8 mouse cellular contexts compared by ENCODE assay signal in genomic region chr12:12421580-12421878, GRCm38 (mm10).
A peak's percentile ranks its signal among the peaks of the same experiment; 100 is the strongest.
DNase-seq lines count a peak whose midpoint lies in the region; ATAC-seq lines count a peak whose summit lies in the region.
"Had no signal": no experiment of that assay in that cellular context is flagged by ENCODE, and none has a peak within 500 bp of the region (broad histone marks: within the 10 kb centered on the region; RNA-seq: fewer than 3 reads in every experiment).

No protein-coding gene starts in this region.

- DNase-seq in liver, embryonic 11.5 days (ENCODE audit: low spot score), result no peak
- DNase-seq in liver, result no peak
- no peak for DNase-seq in thymus, postnatal 4 days

- 87% methylated on average over 8 of the region's 8 CpGs for WGBS in liver, embryonic 11.5 days
- 94% methylated on average over 8 of the region's 8 CpGs for WGBS in forebrain, embryonic 16.5 days
- 73% methylated on average over 8 of the region's 8 CpGs for WGBS in limb, embryonic 13.5 days
- 94% methylated on average over 8 of the region's 8 CpGs for WGBS in stomach, embryonic 14.5 days

- H3K36me3 ChIP-seq in liver, embryonic 11.5 days (ENCODE audit: control insufficient read depth, insufficient read depth, low read length), result no peaks in the 10 kb centered on the region
- no peaks in the 10 kb centered on the region for H3K36me3 ChIP-seq in forebrain, embryonic 16.5 days (ENCODE audit: control insufficient read depth, insufficient read depth)
- no peaks in the 10 kb centered on the region for H3K36me3 ChIP-seq in limb, embryonic 13.5 days
- H3K36me3 ChIP-seq in stomach, embryonic 14.5 days (ENCODE audit: control insufficient read depth, insufficient read depth, low read length), result no peaks in the 10 kb centered on the region
- H3K36me3 ChIP-seq: G1E had no signal

- H3K27me3 ChIP-seq in liver, embryonic 11.5 days (replicated peaks; ENCODE audit: control insufficient read depth, insufficient read depth, low read length), result no peaks in the 10 kb centered on the region
- H3K27me3 ChIP-seq in forebrain, embryonic 16.5 days (replicated peaks; ENCODE audit: control insufficient read depth, insufficient read depth, low read length), result no peaks in the 10 kb centered on the region
- H3K27me3 ChIP-seq in limb, embryonic 13.5 days, result peaks cover 10% of the 10 kb centered on the region; the same call in 1 of the 2 replicates
- no peaks in the 10 kb centered on the region for H3K27me3 ChIP-seq in stomach, embryonic 14.5 days (ENCODE audit: control insufficient read depth, insufficient read depth, low read length)

- peak overlapping the region; percentile 82; the same call in 1 of the 2 replicates for H3K4me2 ChIP-seq in liver, embryonic 11.5 days
- peak overlapping the region; percentile 63; the same call in 1 of the 2 replicates for H3K4me2 ChIP-seq in forebrain, embryonic 16.5 days (ENCODE audit: low read length)
- peak overlapping the region; percentile 72 for H3K4me2 ChIP-seq in limb, embryonic 13.5 days (replicated peaks)
- H3K4me2 ChIP-seq in stomach, embryonic 14.5 days (replicated peaks; ENCODE audit: low read depth, low read length), result peak overlapping the region; percentile 59; the same call in 1 of the 2 replicates

- H3K27ac ChIP-seq in liver, embryonic 11.5 days (ENCODE audit: low read depth, low read length), result no peak overlapping the region; the same call in 1 of the 2 replicates
- H3K27ac ChIP-seq in forebrain, embryonic 16.5 days (ENCODE audit: low read length), result no peak overlapping the region
- no peak overlapping the region for H3K27ac ChIP-seq in limb, embryonic 13.5 days
- no peak overlapping the region for H3K27ac ChIP-seq in stomach, embryonic 14.5 days (ENCODE audit: low read length)

- ATAC-seq in liver, embryonic 11.5 days (replicated peaks; ENCODE audit: low FRiP score), result no peak
- no peak for ATAC-seq in forebrain, embryonic 16.5 days
- ATAC-seq in limb, embryonic 13.5 days (ENCODE audit: low FRiP score, low read depth), result no peak
- no peak for ATAC-seq in stomach, embryonic 14.5 days (ENCODE audit: insufficient number of reproducible peaks, insufficient read depth, low FRiP score, low read depth)
- ATAC-seq in megakaryocyte progenitor cell, adult 5-6 weeks (replicated peaks; ENCODE audit: poor library complexity), result no peak

- 0 out of 2 replicates have a peak, but pooled peaks cover 2% of the 10 kb centered on the region for H3K4me1 ChIP-seq in liver, embryonic 11.5 days (replicated peaks; ENCODE audit: control insufficient read depth, insufficient read depth, low read length)
- H3K4me1 ChIP-seq in forebrain, embryonic 16.5 days (replicated peaks; ENCODE audit: control insufficient read depth, insufficient read depth, low read length), result peaks cover 12% of the 10 kb centered on the region; the same call in 1 of the 2 replicates
- peaks cover 10% of the 10 kb centered on the region; the same call in 1 of the 2 replicates for H3K4me1 ChIP-seq in limb, embryonic 13.5 days
- peaks cover 3% of the 10 kb centered on the region; the same call in 1 of the 2 replicates for H3K4me1 ChIP-seq in stomach, embryonic 14.5 days (ENCODE audit: control insufficient read depth, insufficient read depth, low read length)

- H3K9me3 ChIP-seq in liver, embryonic 11.5 days (ENCODE audit: control insufficient read depth, low read length), result no peaks in the 10 kb centered on the region
- no peaks in the 10 kb centered on the region for H3K9me3 ChIP-seq in forebrain, embryonic 16.5 days (ENCODE audit: control insufficient read depth, low read length)
- H3K9me3 ChIP-seq in limb, embryonic 13.5 days, result no peaks in the 10 kb centered on the region
- no peaks in the 10 kb centered on the region for H3K9me3 ChIP-seq in stomach, embryonic 14.5 days (ENCODE audit: control insufficient read depth, low read depth, low read length)

- H3K9ac ChIP-seq in liver, embryonic 11.5 days (ENCODE audit: low read depth, low read length), result no peak overlapping the region; the same call in 1 of the 2 replicates
- H3K9ac ChIP-seq in forebrain, embryonic 16.5 days (replicated peaks; ENCODE audit: low read depth, low read length), result no peak overlapping the region
- H3K9ac ChIP-seq in limb, embryonic 13.5 days, result no peak overlapping the region
- H3K9ac ChIP-seq in stomach, embryonic 14.5 days (replicated peaks; ENCODE audit: low read depth, low read length), result no peak overlapping the region

- H3K4me3 ChIP-seq in liver, embryonic 11.5 days (ENCODE audit: low read depth, low read length), result no peak overlapping the region
- H3K4me3 ChIP-seq in forebrain, embryonic 16.5 days (replicated peaks; ENCODE audit: low read length), result no peak overlapping the region
- H3K4me3 ChIP-seq in limb, embryonic 13.5 days, result peak overlapping the region; percentile 44; the same call in 1 of the 2 replicates
- H3K4me3 ChIP-seq in stomach, embryonic 14.5 days (ENCODE audit: low read depth, low read length), result no peak overlapping the region
